Mouse (Mus musculus) spleen, adult 2 months (tissue): ENCODE measurements at regions not wholly inside any gene's neighbourhood (a gene's known extent, or its start where the extent isn't known, plus 50 kb on each side); places are given as distances from the start of the nearest gene placed in this dataset.

Source experiments
- DNase-seq, 2 experiments: peaks; one replicate each; pipeline versions ENCODE4 v3.0.0 to v3.0.0-alpha.2; 2012 to 2021; ENCODE audit warnings: low spot score in 2 of 2, low read depth in 1 of 2
- H3K27ac ChIP-seq: fragments of 200-500 bp; 2 replicates; pipeline ENCODE4 v1.5.1; 2012; ENCODE audit warnings: low read length, inconsistent platforms; ENCODE audit not compliant: insufficient read depth
- H3K27me3 ChIP-seq: fragments of 200-500 bp; 2 replicates; pipeline ENCODE4 v1.6.1; 2012; ENCODE audit warnings: mild to moderate bottlenecking, moderate library complexity, low read length, inconsistent platforms; ENCODE audit not compliant: control insufficient read depth, insufficient read depth
- H3K36me3 ChIP-seq: fragments of 200-500 bp; 2 replicates; pipeline ENCODE4 v1.6.1; 2012; ENCODE audit warnings: mild to moderate bottlenecking, low read length, inconsistent platforms; ENCODE audit not compliant: control insufficient read depth, insufficient read depth
- H3K4me1 ChIP-seq: fragments of 200-500 bp; 2 replicates; pipeline ENCODE4 v1.6.1; 2011; ENCODE audit warnings: inconsistent platforms; ENCODE audit not compliant: control insufficient read depth, insufficient read depth, insufficient read length
- H3K4me3 ChIP-seq: fragments of 200-500 bp; 2 replicates; pipeline ENCODE4 v1.5.1; 2011; ENCODE audit warnings: mild to moderate bottlenecking, inconsistent platforms; ENCODE audit not compliant: insufficient read depth, insufficient read length; ENCODE audit errors: extremely low read depth
- CTCF ChIP-seq: fragments of 200-500 bp; IDR thresholded peaks from 2 replicates; pipeline ENCODE4 v1.5.1; 2011; ENCODE audit warnings: mild to moderate bottlenecking, inconsistent platforms; ENCODE audit not compliant: insufficient read depth, insufficient read length, insufficient replicate concordance; ENCODE audit errors: extremely low read depth
- POLR2A ChIP-seq: fragments of 200-500 bp; IDR thresholded peaks from 2 replicates; pipeline ENCODE4 v1.6.1; 2011; ENCODE audit warnings: low read depth, low read length, inconsistent platforms
- WGBS: fragments of 180-500 bp; shearing (Covaris S2); methylation state at CpG from one replicate; pipeline ENCODE4 v1.1.7; 2018; 5-methylcytosine and 5-hydroxymethylcytosine counted together

- H3K4me3 ChIP-seq = no peak overlapping the region
- 82% methylated on average over 13 of the region's 13 CpGs for WGBS
- DNase-seq = no peak
Measured at GRCm38 (mm10) chr14:24900501-24901179, 413.7 kb downstream of the Rps24 start.

GRCm38 (mm10) chr14:24901726-24902125 is 414.8 kb downstream of the Rps24 start:
- Histone ChIP-seq H3K27me3 (no peaks in the 10 kb centered on the region), H3K4me1 (no peaks in the 10 kb centered on the region), H3K36me3 (no peaks in the 10 kb centered on the region), H3K27ac (no peak overlapping the region), H3K4me3 (no peak overlapping the region)
- WGBS = 82% methylated on average over 7 of the region's 7 CpGs
- no peak for TF ChIP-seq POLR2A
- no peak for TF ChIP-seq CTCF
- no peak for DNase-seq

More at GRCm38 (mm10) chr14:24900501-24901179, 413.7 kb downstream of the Rps24 start:
- no peaks in the 10 kb centered on the region for H3K4me1 ChIP-seq
- H3K36me3 ChIP-seq = no peaks in the 10 kb centered on the region
- H3K27ac ChIP-seq = no peak overlapping the region
- no peaks in the 10 kb centered on the region for H3K27me3 ChIP-seq
- no peak for TF ChIP-seq POLR2A
- no peak for TF ChIP-seq CTCF

- no peak for DNase-seq
- H3K27me3 ChIP-seq = no peaks in the 10 kb centered on the region
- H3K27ac ChIP-seq = no peak overlapping the region
- H3K36me3 ChIP-seq = no peaks in the 10 kb centered on the region
- WGBS = 38% methylated on average over 4 of the region's 4 CpGs
- TF ChIP-seq POLR2A = no peak
- TF ChIP-seq CTCF = no peak
- no peak overlapping the region for H3K4me3 ChIP-seq
- no peaks in the 10 kb centered on the region for H3K4me1 ChIP-seq
Measured at GRCm38 (mm10) chr14:24902870-24903269, 415.9 kb downstream of the Rps24 start.

GRCm38 (mm10) chr14:24904712-24905111 is 417.8 kb downstream of the Rps24 start:
- Histone ChIP-seq H3K36me3 (no peaks in the 10 kb centered on the region), H3K4me3 (no peak overlapping the region), H3K4me1 (no peaks in the 10 kb centered on the region), H3K27me3 (no peaks in the 10 kb centered on the region), H3K27ac (no peak overlapping the region)
- WGBS = 89% methylated on average over 6 of the region's 6 CpGs
- no peak for DNase-seq
- TF ChIP-seq CTCF (no peak), POLR2A (no peak)

- Histone ChIP-seq H3K27ac (no peak overlapping the region), H3K4me3 (no peak overlapping the region), H3K4me1 (no peaks in the 10 kb centered on the region), H3K36me3 (no peaks in the 10 kb centered on the region), H3K27me3 (no peaks in the 10 kb centered on the region)
- TF ChIP-seq POLR2A (no peak), CTCF (no peak)
- WGBS = 15% methylated on average over 7 of the region's 7 CpGs
- DNase-seq = no peak
Measured at GRCm38 (mm10) chr14:24906916-24907315, 420.0 kb downstream of the Rps24 start.

GRCm38 (mm10) chr14:24908377-24908776 is 421.5 kb downstream of the Rps24 start:
- no peaks in the 10 kb centered on the region for H3K4me1 ChIP-seq
- H3K36me3 ChIP-seq = no peaks in the 10 kb centered on the region
- H3K27ac ChIP-seq = no peak overlapping the region
- H3K27me3 ChIP-seq = no peaks in the 10 kb centered on the region
- H3K4me3 ChIP-seq = no peak overlapping the region
- TF ChIP-seq POLR2A = no peak
- TF ChIP-seq CTCF = no peak
- no peak for DNase-seq
- WGBS = 97% methylated on average over 4 of the region's 4 CpGs

- no peak overlapping the region for H3K27ac ChIP-seq
- H3K36me3 ChIP-seq = no peaks in the 10 kb centered on the region
- no peak for TF ChIP-seq POLR2A
- no peak for TF ChIP-seq CTCF
- H3K4me1 ChIP-seq = no peaks in the 10 kb centered on the region
- H3K27me3 ChIP-seq = no peaks in the 10 kb centered on the region
- no peak for DNase-seq
- 85% methylated on average over 6 of the region's 6 CpGs for WGBS
- no peak overlapping the region for H3K4me3 ChIP-seq
Measured at GRCm38 (mm10) chr14:24911621-24912020, 424.7 kb downstream of the Rps24 start.
